In genomic region chr4:35156751-35157611, GRCm38 (mm10) we compare ENCODE assay signal across 8 mouse cellular contexts. TPM values are rescaled to one million over a fixed set of nuclear protein-coding genes. Genes with fewer than 3 reads are reported as not detected.
A peak's percentile ranks its signal among the peaks of the same experiment; 100 is the strongest.
DNase-seq lines count a peak whose midpoint lies in the region; ATAC-seq lines count a peak whose summit lies in the region.

Gene Mob3b, minus strand, starts transcription at chr4:35157484.

- no peaks in the 10 kb centered on the region for H3K9me3 ChIP-seq in hindbrain, embryonic 14.5 days (ENCODE audit: control insufficient read depth, low read length)

- peaks cover 6% of the 10 kb centered on the region; the same call in 1 of the 2 replicates for H3K4me1 ChIP-seq in hindbrain, embryonic 14.5 days (replicated peaks; ENCODE audit: control insufficient read depth, insufficient read depth, low read length)

- peak within 1 kb of the TSS; percentile 38 for H3K27ac ChIP-seq in hindbrain, embryonic 14.5 days

- peak within 1 kb of the TSS; percentile 54 for H3K4me3 ChIP-seq in hindbrain, embryonic 14.5 days (replicated peaks; ENCODE audit: low read length)

- H3K9ac ChIP-seq in hindbrain, embryonic 14.5 days = peak within 1 kb of the TSS; percentile 67

- peaks cover 14% of the 10 kb centered on the region; the same call in 1 of the 2 replicates for H3K27me3 ChIP-seq in hindbrain, embryonic 14.5 days (ENCODE audit: control insufficient read depth, insufficient read depth, low read length)

- DNase-seq in NIH3T3 (ENCODE audit: low read depth) = peak; percentile 84
- peak; percentile 87 to 88 for DNase-seq in cerebellum, postnatal 14 days
- DNase-seq in frontal cortex, postnatal 25 days (ENCODE audit: low spot score in 2 of 2) = peak; percentile 69 to 76
- DNase-seq in hindbrain, embryonic 14.5 days (ENCODE audit: low spot score) = peak; percentile 82
- DNase-seq in layer of hippocampus, postnatal 25 days (ENCODE audit: extremely low spot score in 1 of 2, low spot score in 1 of 2) = peak; percentile 73 to 88
- DNase-seq in lung, postnatal 25 days (ENCODE audit: low spot score) = peak; percentile 91
- peak; percentile 20 for DNase-seq in retina, adult 2 months (ENCODE audit: low read depth, low spot score)
- peak; percentile 89 to 92 for DNase-seq in thymus, postnatal 36 days

- WGBS in hindbrain, embryonic 14.5 days = 1% methylated on average over 50 of the region's 50 CpGs

- peak within 1 kb of the TSS; percentile 99 for H3K4me2 ChIP-seq in hindbrain, embryonic 14.5 days (replicated peaks)

- no peaks in the 10 kb centered on the region for H3K36me3 ChIP-seq in hindbrain, embryonic 14.5 days (replicated peaks; ENCODE audit: control insufficient read depth, insufficient read depth)

- peak; percentile 85 for ATAC-seq in hindbrain, embryonic 14.5 days (ENCODE audit: low FRiP score)

RNA-seq across cellular contexts. Expression of gene Mob3b, which starts in this region (rescaled TPM):
- polyA plus RNA-seq in hindbrain, embryonic 14.5 days (2014; fragmentation: Nextera tagmentation; extraction: Ambion mirVana) = 3.4 and 4.0 TPM in 2 replicates
- 1 to 10 TPM; 6.4 to 8.1 TPM for total RNA-seq in layer of hippocampus, postnatal 25 days (2021)

Comparison
In these comparisons a context has a peak if more than half of its experiments do, and no peak if none do; other contexts are left out.
1. Peak in every context shown above with its lines: DNase-seq, ATAC-seq, H3K4me3 ChIP-seq and H3K27ac ChIP-seq.
2. DNase-seq: peak in every context shown above with its lines; median percentile 91 in lung, postnatal 25 days; 90 in thymus, postnatal 36 days; 88 in cerebellum, postnatal 14 days; 84 in NIH3T3; 82 in hindbrain, embryonic 14.5 days; 80 in layer of hippocampus, postnatal 25 days; 72 in frontal cortex, postnatal 25 days; 20 in retina, adult 2 months.